In genomic region chr2:91942356-91942755, GRCm38 (mm10) we compare ENCODE assay signal across 14 mouse cellular contexts. TPM values are rescaled to one million over a fixed set of nuclear protein-coding genes. Genes with fewer than 3 reads are reported as not detected.
DNase-seq lines count a peak whose midpoint lies in the region; ATAC-seq and TF ChIP-seq lines count a peak whose summit lies in the region.
"Had no signal": no experiment of that assay in that cellular context is flagged by ENCODE, and none has a peak within 500 bp of the region (broad histone marks: within the 10 kb centered on the region; RNA-seq: fewer than 3 reads in every experiment).

No protein-coding gene starts in this region.

- no peaks in the 10 kb centered on the region for H3K9me3 ChIP-seq in liver, embryonic 11.5 days (ENCODE audit: control insufficient read depth, low read length)
- no peaks in the 10 kb centered on the region for H3K9me3 ChIP-seq in ES-Bruce4 (replicated peaks; ENCODE audit: control insufficient read depth, insufficient read depth, low read length, poor library complexity, severe bottlenecking)
- H3K9me3 ChIP-seq: embryonic facial prominence, embryonic 12.5 days; heart, embryonic 15.5 days; midbrain, embryonic 15.5 days had no signal

- intact Hi-C loops in gastrocnemius, postnatal 14 days (cut with DNase I; ENCODE audit: low total_unique reads), result no loop called here

- peak; percentile 52; the same call in 1 of the 2 replicates for TF ChIP-seq CTCF in liver, adult 2 months (IDR thresholded peaks at IDR 0.05; ENCODE audit: low read depth, low read length)
- TF ChIP-seq CTCF in ES-Bruce4 (IDR thresholded peaks at IDR 0.05; ENCODE audit: low read depth, low read length), result peak; percentile 39

- H3K4me1 ChIP-seq in liver, adult 2 months (ENCODE audit: control insufficient read depth, insufficient read depth, low read length), result no peaks in the 10 kb centered on the region
- H3K4me1 ChIP-seq in liver, embryonic 11.5 days (replicated peaks; ENCODE audit: control insufficient read depth, insufficient read depth, low read length), result peaks cover 30% of the 10 kb centered on the region
- H3K4me1 ChIP-seq in ES-Bruce4 (ENCODE audit: control insufficient read depth, insufficient read depth, low read length), result no peaks in the 10 kb centered on the region

- H3K4me3 ChIP-seq in liver, adult 2 months (ENCODE audit: insufficient read depth, low read depth, low read length), result no peak overlapping the region
- no peak overlapping the region for H3K4me3 ChIP-seq in liver, embryonic 11.5 days (ENCODE audit: low read depth, low read length)
- no peak overlapping the region for H3K4me3 ChIP-seq in ES-Bruce4 (ENCODE audit: low read depth, low read length)
- H3K4me3 ChIP-seq: embryonic facial prominence, embryonic 12.5 days; heart, embryonic 15.5 days; midbrain, embryonic 15.5 days had no signal

- 76% methylated on average over 6 of the region's 6 CpGs for WGBS in liver, adult 2 months
- 80% methylated on average over 6 of the region's 6 CpGs for WGBS in liver, embryonic 11.5 days

- H3K36me3 ChIP-seq in liver, adult 2 months (ENCODE audit: control insufficient read depth, insufficient read depth, low read length), result peaks cover 12% of the 10 kb centered on the region
- peaks cover 53% of the 10 kb centered on the region for H3K36me3 ChIP-seq in liver, embryonic 11.5 days (ENCODE audit: control insufficient read depth, insufficient read depth, low read length)
- H3K36me3 ChIP-seq in ES-Bruce4 (ENCODE audit: control insufficient read depth, insufficient read depth, low read length, poor library complexity, severe bottlenecking), result no peaks in the 10 kb centered on the region

- TF ChIP-seq EP300 in ES-Bruce4 (IDR thresholded peaks at IDR 0.05; ENCODE audit: insufficient read depth, low read depth, low read length), result no peak

- no peak overlapping the region for H3K4me2 ChIP-seq in liver, embryonic 11.5 days
- H3K4me2 ChIP-seq: embryonic facial prominence, embryonic 12.5 days; heart, embryonic 15.5 days; midbrain, embryonic 15.5 days had no signal

- H3K9ac ChIP-seq in liver, adult 2 months (ENCODE audit: low read depth, low read length), result no peak overlapping the region
- no peak overlapping the region for H3K9ac ChIP-seq in liver, embryonic 11.5 days (ENCODE audit: low read depth, low read length)
- no peak overlapping the region for H3K9ac ChIP-seq in ES-Bruce4 (ENCODE audit: low read depth, poor library complexity, severe bottlenecking)
- H3K9ac ChIP-seq: embryonic facial prominence, embryonic 12.5 days; heart, embryonic 15.5 days; midbrain, embryonic 15.5 days had no signal

- H3K27me3 ChIP-seq in liver, adult 2 months (ENCODE audit: control insufficient read depth, insufficient read depth, low read length), result no peaks in the 10 kb centered on the region
- H3K27me3 ChIP-seq in liver, embryonic 11.5 days (replicated peaks; ENCODE audit: control insufficient read depth, insufficient read depth, low read length), result no peaks in the 10 kb centered on the region
- H3K27me3 ChIP-seq in ES-Bruce4 (ENCODE audit: control insufficient read depth, insufficient read depth, low read length, poor library complexity, severe bottlenecking), result no peaks in the 10 kb centered on the region
- H3K27me3 ChIP-seq: embryonic facial prominence, embryonic 12.5 days; heart, embryonic 15.5 days had no signal

- peak; percentile 5 for DNase-seq in gastrocnemius, postnatal 14 days
- no peak for DNase-seq in gastrocnemius, adult 8-10 months (ENCODE audit: low spot score in 2 of 2)
- DNase-seq in liver, adult 2 months (ENCODE audit: extremely low read depth, low read depth, low spot score), result no peak
- DNase-seq in liver, embryonic 11.5 days (ENCODE audit: low spot score), result no peak
- DNase-seq in induced T-regulatory cell, adult 2 months (ENCODE audit: low read depth), result peak; percentile 47
- no peak for DNase-seq in urinary bladder, adult 2 months (ENCODE audit: low spot score)
- no peak for DNase-seq in yolk sac, embryonic 10.5 days (ENCODE audit: low spot score)
- DNase-seq: lung, adult 18-20 months had no signal

- no peak overlapping the region for H3K27ac ChIP-seq in liver, adult 2 months (replicated peaks; ENCODE audit: insufficient read depth, low read depth, low read length)
- no peak overlapping the region for H3K27ac ChIP-seq in liver, embryonic 11.5 days (ENCODE audit: low read depth, low read length)
- H3K27ac ChIP-seq in ES-Bruce4 (ENCODE audit: insufficient read depth, low read length), result no peak overlapping the region
- H3K27ac ChIP-seq: embryonic facial prominence, embryonic 12.5 days; heart, embryonic 15.5 days; midbrain, embryonic 15.5 days had no signal

- no peak for TF ChIP-seq POLR2A in liver, adult 2 months (IDR thresholded peaks at IDR 0.05; ENCODE audit: extremely low read depth, insufficient read depth, low read length)
- no peak for TF ChIP-seq POLR2A in ES-Bruce4 (IDR thresholded peaks at IDR 0.05; ENCODE audit: insufficient read depth, low read length)

- H3K79me2 ChIP-seq in liver, adult 2 months (ENCODE audit: control insufficient read depth, insufficient read depth, low read length), result peaks cover 21% of the 10 kb centered on the region

- ATAC-seq in liver, embryonic 11.5 days (replicated peaks; ENCODE audit: low FRiP score), result no peak
- ATAC-seq: midbrain, embryonic 15.5 days had no signal

RNA-seq across cellular contexts. Expression of gene Gm9821, which starts 3.1 kb away (rescaled TPM):
- total RNA-seq in gastrocnemius, postnatal 14 days (2021), result not detected
- not detected for total RNA-seq in gastrocnemius, adult 8-10 months (2022)
- total RNA-seq in liver, adult 2 months (2014; rRNA removed), result not detected in 2 replicates
- polyA plus RNA-seq in liver, adult 2 months (2012; rRNA removed), result not detected in 2 replicates
- 3.7 and 4.8 TPM in 2 replicates for polyA plus RNA-seq in liver, embryonic 11.5 days (2014; fragmentation: Nextera tagmentation; extraction: Ambion mirVana)
- not detected in 2 replicates for polyA plus RNA-seq in ES-Bruce4 (2011; ENCODE audit: insufficient read depth, insufficient read length, low read depth, missing spikeins)
- polyA plus RNA-seq in urinary bladder, adult 2 months (2012; rRNA removed), result 0.03 TPM in 1 of 2 replicates, not detected in the other

RNA-seq across cellular contexts. Expression of gene Mdk, which starts 10.3 kb away (rescaled TPM):
- 10 to 100 TPM; 12.1 to 20.7 TPM for total RNA-seq in gastrocnemius, postnatal 14 days (2021)
- total RNA-seq in gastrocnemius, adult 8-10 months (2022), result under 1 TPM in 3 of 4 experiments, not detected in 1; 0.44 to 0.46 (median 0.45) TPM
- total RNA-seq in liver, adult 2 months (2014; rRNA removed), result not detected in 2 replicates
- 0.50 and 0.56 TPM in 2 replicates for polyA plus RNA-seq in liver, adult 2 months (2012; rRNA removed)
- 461 and 501 TPM in 2 replicates for polyA plus RNA-seq in liver, embryonic 11.5 days (2014; fragmentation: Nextera tagmentation; extraction: Ambion mirVana)
- 156 and 167 TPM in 2 replicates for polyA plus RNA-seq in ES-Bruce4 (2011; ENCODE audit: insufficient read depth, insufficient read length, low read depth, missing spikeins)
- 34.7 and 37.5 TPM in 2 replicates for polyA plus RNA-seq in urinary bladder, adult 2 months (2012; rRNA removed)

RNA-seq across cellular contexts. Expression of gene Chrm4, which starts 15.3 kb away (rescaled TPM):
- total RNA-seq in gastrocnemius, postnatal 14 days (2021), result not detected
- total RNA-seq in gastrocnemius, adult 8-10 months (2022), result not detected
- 0.13 TPM in 1 of 2 replicates, not detected in the other for total RNA-seq in liver, adult 2 months (2014; rRNA removed)
- not detected in 2 replicates for polyA plus RNA-seq in liver, adult 2 months (2012; rRNA removed)
- 0.34 and 0.36 TPM in 2 replicates for polyA plus RNA-seq in liver, embryonic 11.5 days (2014; fragmentation: Nextera tagmentation; extraction: Ambion mirVana)
- polyA plus RNA-seq in ES-Bruce4 (2011; ENCODE audit: insufficient read depth, insufficient read length, low read depth, missing spikeins), result 0.78 and 0.97 TPM in 2 replicates
- 0.06 and 0.11 TPM in 2 replicates for polyA plus RNA-seq in urinary bladder, adult 2 months (2012; rRNA removed)
- polyA plus RNA-seq: heart, embryonic 15.5 days; kidney, embryonic 14.5 days; stomach, embryonic 14.5 days had no signal

RNA-seq across cellular contexts. Expression of gene Dgkz, which starts 33.3 kb away (rescaled TPM):
- 10 to 100 TPM; 38.6 to 42.4 TPM for total RNA-seq in gastrocnemius, postnatal 14 days (2021)
- total RNA-seq in gastrocnemius, adult 8-10 months (2022), result 10 to 100 TPM; 24.7 to 39.3 (median 28.4) TPM
- 13.2 and 23.6 TPM in 2 replicates for total RNA-seq in liver, adult 2 months (2014; rRNA removed)
- polyA plus RNA-seq in liver, adult 2 months (2012; rRNA removed), result 43.2 and 59.5 TPM in 2 replicates
- 81.4 and 85.9 TPM in 2 replicates for polyA plus RNA-seq in liver, embryonic 11.5 days (2014; fragmentation: Nextera tagmentation; extraction: Ambion mirVana)
- 28.1 and 29.6 TPM in 2 replicates for polyA plus RNA-seq in ES-Bruce4 (2011; ENCODE audit: insufficient read depth, insufficient read length, low read depth, missing spikeins)
- 135 and 148 TPM in 2 replicates for polyA plus RNA-seq in urinary bladder, adult 2 months (2012; rRNA removed)

Comparison
In these comparisons a context has a peak if more than half of its experiments do, and no peak if none do; other contexts are left out.
1. DNase-seq: peak in gastrocnemius, postnatal 14 days (single experiment) and induced T-regulatory cell, adult 2 months (single experiment); none in gastrocnemius, adult 8-10 months (0 of 2), liver, adult 2 months (single experiment), liver, embryonic 11.5 days (single experiment), urinary bladder, adult 2 months (single experiment) and yolk sac, embryonic 10.5 days (single experiment).
2. RNA of gene Mdk, which starts 10.3 kb away (polyA plus RNA-seq): 461 to 501 TPM in liver, embryonic 11.5 days, 156 to 167 TPM in ES-Bruce4 and 34.7 to 37.5 TPM in urinary bladder, adult 2 months; 0.50 to 0.56 TPM in liver, adult 2 months; every median in the first group is over 10 times any median in the second.